Mouse (Mus musculus) cortical plate, adult 2 months (tissue): ENCODE data around the gene Sgms2.

Source experiments
- CTCF ChIP-seq: fragments of 200-500 bp; IDR thresholded peaks from 2 replicates; pipeline ENCODE4 v1.5.1; 2011; ENCODE audit warnings: mild to moderate bottlenecking, control low read depth, low read length; ENCODE audit not compliant: insufficient read depth; ENCODE audit errors: extremely low read depth
- POLR2A ChIP-seq: fragments of 200-500 bp; IDR thresholded peaks from 2 replicates; pipeline ENCODE4 v1.6.1; 2011; ENCODE audit warnings: mild to moderate bottlenecking, low read length, control low read depth; ENCODE audit not compliant: insufficient read depth; ENCODE audit errors: extremely low read depth

- TF ChIP-seq CTCF (peak; percentile 29; the same call in 1 of the 2 replicates), POLR2A (no peak)
These were observed 20.4 kb upstream of the Sgms2 start for GRCm38 (mm10) chr3:131511616-131512015.
